In genomic region chr3:80141697-80142096, GRCm38 (mm10) we compare ENCODE assay signal across 32 mouse cellular contexts.
DNase-seq lines count a peak whose midpoint lies in the region; ATAC-seq and TF ChIP-seq lines count a peak whose summit lies in the region.
"Had no signal": no experiment of that assay in that cellular context is flagged by ENCODE, and none has a peak within 500 bp of the region (broad histone marks: within the 10 kb centered on the region; RNA-seq: fewer than 3 reads in every experiment).

No protein-coding gene starts in this region.

- no peak for DNase-seq in forebrain, embryonic 11.5 days (ENCODE audit: low spot score)
- no peak for DNase-seq in forebrain, postnatal 0 days
- no peak for DNase-seq in frontal cortex, adult 2 months (ENCODE audit: extremely low spot score in 1 of 2, low spot score in 1 of 2)
- no peak for DNase-seq in liver, embryonic 11.5 days (ENCODE audit: low spot score)
- DNase-seq: adrenal gland, postnatal 10 days; adrenal gland, postnatal 36 days; cerebellum, adult 11-12 months; cerebellum, adult 8-10 months; cerebellum, postnatal 10 days; cerebellum, postnatal 36 days; embryo, embryonic 11 days; gastrocnemius, postnatal 10 days; gastrocnemius, postnatal 36 days; heart, adult 11 months; heart, postnatal 10 days; heart, postnatal 36 days; kidney, adult 11 months had no signal

- no peak overlapping the region for H3K4me3 ChIP-seq in forebrain, embryonic 11.5 days (ENCODE audit: low read depth, low read length)
- H3K4me3 ChIP-seq in forebrain, postnatal 0 days (ENCODE audit: low read depth, low read length): no peak overlapping the region
- H3K4me3 ChIP-seq in midbrain, embryonic 15.5 days: no peak overlapping the region
- no peak overlapping the region for H3K4me3 ChIP-seq in midbrain, embryonic 16.5 days (ENCODE audit: low read depth, low read length)
- H3K4me3 ChIP-seq in forebrain, embryonic 15.5 days: no peak overlapping the region
- H3K4me3 ChIP-seq in liver, embryonic 11.5 days (ENCODE audit: low read depth, low read length): no peak overlapping the region
- H3K4me3 ChIP-seq: embryonic facial prominence, embryonic 10.5 days; embryonic facial prominence, embryonic 13.5 days; erythroblast, embryonic 14.5 days; heart, embryonic 12.5 days; heart, embryonic 15.5 days; hindbrain, embryonic 10.5 days; hindbrain, embryonic 13.5 days; intestine, embryonic 15.5 days had no signal

- H3K9ac ChIP-seq in forebrain, embryonic 11.5 days (ENCODE audit: low read length): no peak overlapping the region
- no peak overlapping the region for H3K9ac ChIP-seq in forebrain, postnatal 0 days
- no peak overlapping the region for H3K9ac ChIP-seq in midbrain, embryonic 15.5 days
- no peak overlapping the region for H3K9ac ChIP-seq in midbrain, embryonic 16.5 days (ENCODE audit: low read depth, low read length)
- H3K9ac ChIP-seq in forebrain, embryonic 15.5 days (replicated peaks): no peak overlapping the region
- no peak overlapping the region for H3K9ac ChIP-seq in liver, embryonic 11.5 days (ENCODE audit: low read depth, low read length)
- H3K9ac ChIP-seq: embryonic facial prominence, embryonic 13.5 days; heart, embryonic 12.5 days; heart, embryonic 15.5 days; hindbrain, embryonic 13.5 days; intestine, embryonic 15.5 days had no signal

- ATAC-seq in forebrain, embryonic 11.5 days (replicated peaks; ENCODE audit: low FRiP score): peak; percentile 74
- ATAC-seq in forebrain, postnatal 0 days: no peak
- peak; percentile 65 for ATAC-seq in frontal cortex, adult (ENCODE audit: low TSS enrichment)
- ATAC-seq in midbrain, embryonic 15.5 days (replicated peaks): 0 out of 2 replicates have a peak, but pooled peaks have one; percentile 37
- no peak for ATAC-seq in midbrain, embryonic 16.5 days
- ATAC-seq in forebrain, embryonic 15.5 days (replicated peaks): 0 out of 2 replicates have a peak, but pooled peaks have one; percentile 32
- no peak for ATAC-seq in liver, embryonic 11.5 days (replicated peaks; ENCODE audit: low FRiP score)
- ATAC-seq: hindbrain, embryonic 16.5 days; intestine, embryonic 15.5 days; Patski had no signal

- no peaks in the 10 kb centered on the region for H3K4me1 ChIP-seq in forebrain, embryonic 11.5 days (replicated peaks; ENCODE audit: control insufficient read depth, insufficient read depth, low read length)
- no peaks in the 10 kb centered on the region for H3K4me1 ChIP-seq in forebrain, postnatal 0 days (ENCODE audit: insufficient read depth)
- H3K4me1 ChIP-seq in midbrain, embryonic 15.5 days: no peaks in the 10 kb centered on the region
- H3K4me1 ChIP-seq in midbrain, embryonic 16.5 days (ENCODE audit: control insufficient read depth, insufficient read depth, low read length): no peaks in the 10 kb centered on the region
- H3K4me1 ChIP-seq in forebrain, embryonic 15.5 days: no peaks in the 10 kb centered on the region
- no peaks in the 10 kb centered on the region for H3K4me1 ChIP-seq in liver, embryonic 11.5 days (replicated peaks; ENCODE audit: control insufficient read depth, insufficient read depth, low read length)
- H3K4me1 ChIP-seq: embryonic facial prominence, embryonic 10.5 days; embryonic facial prominence, embryonic 13.5 days; heart, embryonic 12.5 days; heart, embryonic 15.5 days; hindbrain, embryonic 10.5 days; hindbrain, embryonic 13.5 days; intestine, embryonic 15.5 days had no signal

- WGBS in forebrain, embryonic 11.5 days: 39% methylated on average over 1 of the region's 1 CpGs
- 12% methylated on average over 1 of the region's 1 CpGs for WGBS in forebrain, postnatal 0 days
- WGBS in midbrain, embryonic 15.5 days: 32% methylated on average over 1 of the region's 1 CpGs
- 15% methylated on average over 1 of the region's 1 CpGs for WGBS in midbrain, embryonic 16.5 days
- 13% methylated on average over 1 of the region's 1 CpGs for WGBS in forebrain, embryonic 15.5 days
- WGBS in liver, embryonic 11.5 days: 76% methylated on average over 1 of the region's 1 CpGs

- no peaks in the 10 kb centered on the region for H3K27me3 ChIP-seq in forebrain, embryonic 11.5 days (ENCODE audit: control insufficient read depth, insufficient read depth, low read length)
- H3K27me3 ChIP-seq in forebrain, postnatal 0 days (ENCODE audit: insufficient read depth, low read length): no peaks in the 10 kb centered on the region
- no peaks in the 10 kb centered on the region for H3K27me3 ChIP-seq in midbrain, embryonic 15.5 days (replicated peaks)
- H3K27me3 ChIP-seq in midbrain, embryonic 16.5 days (ENCODE audit: control insufficient read depth, insufficient read depth, low read depth, low read length): no peaks in the 10 kb centered on the region
- H3K27me3 ChIP-seq in forebrain, embryonic 15.5 days: no peaks in the 10 kb centered on the region
- H3K27me3 ChIP-seq in liver, embryonic 11.5 days (replicated peaks; ENCODE audit: control insufficient read depth, insufficient read depth, low read length): no peaks in the 10 kb centered on the region
- H3K27me3 ChIP-seq: embryonic facial prominence, embryonic 13.5 days; heart, embryonic 12.5 days; heart, embryonic 15.5 days; hindbrain, embryonic 13.5 days; intestine, embryonic 15.5 days had no signal

- no peak overlapping the region for H3K27ac ChIP-seq in forebrain, embryonic 11.5 days (ENCODE audit: low read depth, low read length)
- no peak overlapping the region for H3K27ac ChIP-seq in forebrain, postnatal 0 days (ENCODE audit: low read depth, low read length)
- no peak overlapping the region for H3K27ac ChIP-seq in midbrain, embryonic 15.5 days
- no peak overlapping the region for H3K27ac ChIP-seq in midbrain, embryonic 16.5 days (ENCODE audit: low read length)
- H3K27ac ChIP-seq in forebrain, embryonic 15.5 days (replicated peaks): no peak overlapping the region
- no peak overlapping the region for H3K27ac ChIP-seq in liver, embryonic 11.5 days (ENCODE audit: low read depth, low read length)
- H3K27ac ChIP-seq: embryonic facial prominence, embryonic 10.5 days; embryonic facial prominence, embryonic 13.5 days; heart, embryonic 15.5 days; hindbrain, embryonic 10.5 days; hindbrain, embryonic 13.5 days; intestine, embryonic 15.5 days had no signal

- H3K9me3 ChIP-seq in forebrain, embryonic 11.5 days (ENCODE audit: control insufficient read depth, low read length): no peaks in the 10 kb centered on the region
- H3K9me3 ChIP-seq in forebrain, postnatal 0 days (ENCODE audit: low read length): no peaks in the 10 kb centered on the region
- H3K9me3 ChIP-seq in midbrain, embryonic 15.5 days: no peaks in the 10 kb centered on the region
- H3K9me3 ChIP-seq in midbrain, embryonic 16.5 days (replicated peaks; ENCODE audit: control insufficient read depth, low read length, poor library complexity, severe bottlenecking): no peaks in the 10 kb centered on the region
- H3K9me3 ChIP-seq in forebrain, embryonic 15.5 days: no peaks in the 10 kb centered on the region
- no peaks in the 10 kb centered on the region for H3K9me3 ChIP-seq in liver, embryonic 11.5 days (ENCODE audit: control insufficient read depth, low read length)
- H3K9me3 ChIP-seq: embryonic facial prominence, embryonic 10.5 days; embryonic facial prominence, embryonic 13.5 days; G1E; heart, embryonic 12.5 days; heart, embryonic 15.5 days; hindbrain, embryonic 10.5 days; hindbrain, embryonic 13.5 days; intestine, embryonic 15.5 days had no signal

- no peaks in the 10 kb centered on the region for H3K36me3 ChIP-seq in forebrain, embryonic 11.5 days (ENCODE audit: control insufficient read depth, insufficient read depth, low read length)
- no peaks in the 10 kb centered on the region for H3K36me3 ChIP-seq in forebrain, postnatal 0 days (ENCODE audit: insufficient read depth)
- no peaks in the 10 kb centered on the region for H3K36me3 ChIP-seq in midbrain, embryonic 15.5 days (replicated peaks)
- H3K36me3 ChIP-seq in midbrain, embryonic 16.5 days (ENCODE audit: control insufficient read depth, insufficient read depth, low read length): no peaks in the 10 kb centered on the region
- no peaks in the 10 kb centered on the region for H3K36me3 ChIP-seq in forebrain, embryonic 15.5 days
- H3K36me3 ChIP-seq in liver, embryonic 11.5 days (ENCODE audit: control insufficient read depth, insufficient read depth, low read length): no peaks in the 10 kb centered on the region
- H3K36me3 ChIP-seq: embryonic facial prominence, embryonic 10.5 days; embryonic facial prominence, embryonic 13.5 days; G1E; heart, embryonic 12.5 days; heart, embryonic 15.5 days; hindbrain, embryonic 10.5 days; hindbrain, embryonic 13.5 days; intestine, embryonic 15.5 days had no signal

- no peak for TF ChIP-seq CTCF in forebrain, postnatal 0 days (IDR thresholded peaks at IDR 0.05; ENCODE audit: low read depth)

- no peak overlapping the region for H3K4me2 ChIP-seq in forebrain, embryonic 11.5 days (ENCODE audit: low read depth, low read length, severe bottlenecking)
- no peak overlapping the region for H3K4me2 ChIP-seq in forebrain, postnatal 0 days (ENCODE audit: low read depth)
- no peak overlapping the region for H3K4me2 ChIP-seq in midbrain, embryonic 15.5 days
- no peak overlapping the region for H3K4me2 ChIP-seq in midbrain, embryonic 16.5 days (ENCODE audit: low read length)
- no peak overlapping the region for H3K4me2 ChIP-seq in forebrain, embryonic 15.5 days (replicated peaks)
- H3K4me2 ChIP-seq in liver, embryonic 11.5 days: no peak overlapping the region
- H3K4me2 ChIP-seq: embryonic facial prominence, embryonic 13.5 days; heart, embryonic 12.5 days; heart, embryonic 15.5 days; hindbrain, embryonic 13.5 days; intestine, embryonic 15.5 days had no signal

Comparison
In these comparisons a context has a peak if more than half of its experiments do, and no peak if none do; other contexts are left out.
1. ATAC-seq: peak in forebrain, embryonic 11.5 days (single experiment), frontal cortex, adult (single experiment), midbrain, embryonic 15.5 days (single experiment) and forebrain, embryonic 15.5 days (single experiment); none in forebrain, postnatal 0 days (single experiment), midbrain, embryonic 16.5 days (single experiment) and liver, embryonic 11.5 days (single experiment).